Mouse (Mus musculus) kidney, postnatal 0 days (tissue): Measurements from ENCODE around the gene Uspl1. TPM values are rescaled to one million over a fixed set of nuclear protein-coding genes. Genes with fewer than 3 reads are reported as not detected.

ENCODE experiments used
- ATAC-seq: fragments of 200-750 bp; cut with Nextera tagmentation; replicated peaks from 2 replicates; pipeline ENCODE4 v1.8.0; 2017; ENCODE audit warnings: low read depth, moderate number of reproducible peaks, moderate TSS enrichment, moderate library complexity; ENCODE audit not compliant: low FRiP score
- DNase-seq: peaks from one replicate; pipeline ENCODE4 v3.0.0-alpha.2; 2016; ENCODE audit warnings: low spot score
- H3K27ac ChIP-seq: fragments of 300-500 bp; sonication (generic); 2 replicates; pipeline ENCODE4 v1.5.1; 2014; ENCODE audit warnings: mild to moderate bottlenecking
- H3K27me3 ChIP-seq: fragments of 300-500 bp; sonication (generic); 2 replicates; pipeline ENCODE4 v1.6.1; 2014; ENCODE audit warnings: low read length, mixed read lengths; ENCODE audit not compliant: insufficient read depth
- H3K36me3 ChIP-seq: fragments of 300-500 bp; sonication (generic); 2 replicates; pipeline ENCODE4 v1.6.1; 2014; ENCODE audit warnings: low read length, mixed read lengths; ENCODE audit not compliant: insufficient read depth
- H3K4me1 ChIP-seq: fragments of 300-500 bp; sonication (generic); replicated peaks from 2 replicates; pipeline ENCODE4 v1.6.1; 2014; ENCODE audit warnings: antibody characterized with exemption, low read length, mixed read lengths; ENCODE audit not compliant: insufficient read depth
- H3K4me2 ChIP-seq: fragments of 300-500 bp; sonication (generic); 2 replicates; pipeline ENCODE4 v1.6.1; 2014; ENCODE audit warnings: mild to moderate bottlenecking, low read length, moderate library complexity, mixed read lengths
- H3K4me3 ChIP-seq: fragments of 300-500 bp; sonication (generic); replicated peaks from 2 replicates; pipeline ENCODE4 v1.5.1; 2014; ENCODE audit warnings: low read depth, low read length
- H3K9ac ChIP-seq: fragments of 300-500 bp; sonication (generic); 2 replicates; pipeline ENCODE4 v1.6.1; 2014; ENCODE audit warnings: low read depth, low read length
- H3K9me3 ChIP-seq: fragments of 300-500 bp; sonication (generic); replicated peaks from 2 replicates; pipeline ENCODE4 v1.6.1; 2016; ENCODE audit warnings: low read length, inconsistent platforms, mixed read lengths
- CTCF ChIP-seq: IDR thresholded peaks from 2 replicates; pipeline ENCODE4 v1.5.1; 2016; ENCODE audit warnings: antibody characterized with exemption, low read depth, mild to moderate bottlenecking, moderate library complexity
- WGBS: fragments of 180-500 bp; shearing (Covaris S2); extraction: QIAGEN DNeasy Blood & Tissue Kit; methylation state at CpG from one replicate; pipeline ENCODE4 v1.1.7; 2014; 5-methylcytosine and 5-hydroxymethylcytosine counted together
- polyA plus RNA-seq: library from polyadenylated mRNA; unstranded; fragments of >200 nt; fragmentation: Nextera tagmentation; extraction: Ambion mirVana; gene quantifications from 2 replicates; pipeline ENCODE4 v1.2.1, GENCODE M21; 2015

Gene Uspl1
- polyA plus RNA-seq, 1 experiment from 2014 or later: 29.2 TPM

DNA sequence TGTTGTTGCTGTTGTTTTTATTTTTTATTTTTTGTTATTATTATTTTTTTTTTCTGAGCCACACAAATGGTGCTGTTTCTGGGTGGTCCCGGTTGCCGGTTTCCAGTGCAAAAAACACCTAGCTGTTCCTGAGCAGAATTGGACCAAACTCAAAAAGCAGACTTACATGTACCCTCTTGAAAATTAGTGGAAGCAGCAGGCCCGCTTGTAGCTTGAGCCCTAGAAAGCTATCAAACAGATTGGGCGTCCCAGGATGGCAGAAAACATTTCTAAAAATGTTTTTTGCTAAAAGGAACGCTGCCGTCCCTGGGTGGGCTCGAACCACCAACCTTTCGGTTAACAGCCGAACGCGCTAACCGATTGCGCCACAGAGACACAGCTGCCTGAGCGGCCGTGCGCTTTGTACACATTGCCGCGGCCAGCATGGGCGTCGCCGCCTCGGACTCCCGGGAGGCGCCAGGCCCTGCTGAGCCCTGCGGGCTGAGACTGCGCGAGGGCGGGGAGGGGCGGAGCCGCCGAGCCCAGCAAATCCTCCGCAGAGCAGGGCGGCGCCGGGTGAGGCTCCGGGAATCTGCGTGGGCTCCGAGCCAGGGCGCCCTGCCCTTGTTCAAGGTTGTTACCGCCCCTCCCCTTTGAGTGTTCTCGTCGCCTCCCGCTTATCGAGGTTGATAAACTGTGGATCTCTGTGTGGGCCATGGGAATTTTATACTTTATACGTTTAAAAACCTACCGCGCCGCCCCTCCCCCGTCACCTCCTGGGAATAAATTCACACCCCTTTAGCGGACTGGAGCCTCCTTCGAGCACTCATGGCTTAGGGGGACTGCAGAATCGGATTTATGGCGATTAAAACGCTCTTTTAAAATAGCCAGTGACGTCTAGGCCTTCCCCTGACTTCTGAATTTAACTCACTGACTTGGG lies 44.8 kb downstream of the Uspl1 start:
- Histone ChIP-seq H3K9ac (peak overlapping the region; percentile 59; the same call in 1 of the 2 replicates), H3K27ac (peak overlapping the region; percentile 93), H3K4me1 (no peaks in the 10 kb centered on the region), H3K9me3 (no peaks in the 10 kb centered on the region), H3K36me3 (no peaks in the 10 kb centered on the region), H3K4me2 (peak overlapping the region; percentile 59), H3K27me3 (no peaks in the 10 kb centered on the region), H3K4me3 (peak overlapping the region; percentile 41)
- TF ChIP-seq CTCF: 0 out of 2 replicates have a peak, but pooled peaks have one; percentile 8
- peak; percentile 100 for ATAC-seq
- peak; percentile 98 for DNase-seq
- WGBS: 2% methylated on average over 55 of the region's 55 CpGs

DNA sequence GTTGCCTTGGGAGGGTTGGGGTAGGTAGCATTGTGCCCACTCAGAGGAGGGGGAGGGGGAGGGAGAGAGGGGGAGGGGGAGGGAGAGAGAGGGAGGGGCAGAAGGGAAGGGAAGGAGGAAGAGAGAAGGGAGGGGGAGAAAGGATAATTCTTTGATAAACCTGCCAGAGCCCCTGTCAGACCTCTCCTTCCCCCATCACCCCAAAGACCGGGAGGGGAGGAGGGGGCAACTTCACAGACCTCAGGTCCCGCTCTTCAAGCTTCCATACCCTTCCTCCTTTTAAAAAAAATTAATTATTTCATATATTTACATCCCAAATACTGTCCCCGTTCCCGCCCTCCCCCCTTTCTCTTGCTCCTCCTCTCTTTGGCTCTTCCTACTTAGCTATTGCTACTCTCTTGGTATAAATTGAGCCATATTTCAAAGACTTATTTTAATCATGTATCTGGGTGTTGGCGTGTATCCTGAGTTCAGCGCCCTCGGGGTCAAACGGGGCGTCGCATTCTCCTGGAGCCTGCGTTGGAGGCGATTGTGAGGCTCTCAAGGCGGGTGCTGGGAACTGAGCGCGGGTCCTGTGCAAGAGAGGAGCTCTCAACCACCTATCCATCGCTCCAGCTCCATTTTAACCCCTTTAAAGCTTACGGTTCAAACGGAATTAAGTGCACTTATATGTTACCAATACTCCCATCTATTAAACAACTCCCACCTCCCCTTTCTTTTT lies 45.6 kb downstream of the Uspl1 start:
- no peak for ATAC-seq
- 79% methylated on average over 18 of the region's 18 CpGs for WGBS
- no peak for TF ChIP-seq CTCF

DNA sequence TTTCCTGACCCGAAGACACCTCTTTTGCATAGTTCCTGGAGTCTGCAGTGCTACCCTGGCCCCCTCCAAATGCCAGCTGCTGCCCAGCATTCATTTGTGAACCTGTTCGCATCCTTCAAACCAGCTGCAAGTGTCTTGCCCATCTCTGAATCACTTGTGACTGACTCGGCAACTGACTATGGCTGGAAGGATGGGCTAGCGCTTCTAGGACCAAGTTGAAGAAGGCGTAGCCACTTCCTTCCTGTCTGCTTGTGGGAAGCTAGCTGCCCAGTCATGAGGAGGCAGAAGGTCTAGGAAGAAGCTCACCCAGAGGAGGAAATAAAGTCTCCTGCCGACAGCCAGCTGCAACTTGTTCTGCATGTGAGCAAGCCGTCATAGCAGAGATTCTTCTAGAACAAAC lies 50.9 kb downstream of the Uspl1 start:
- Histone ChIP-seq H3K27me3 (no peaks in the 10 kb centered on the region), H3K4me1 (no peaks in the 10 kb centered on the region), H3K9ac (no peak overlapping the region), H3K4me3 (no peak overlapping the region), H3K36me3 (no peaks in the 10 kb centered on the region), H3K4me2 (no peak overlapping the region), H3K9me3 (no peaks in the 10 kb centered on the region), H3K27ac (no peak overlapping the region)
- DNase-seq (no peak), ATAC-seq (no peak)
- 76% methylated on average over 7 of the region's 7 CpGs for WGBS
- TF ChIP-seq CTCF: no peak

More for the DNA sequence above, 45.6 kb downstream of the Uspl1 start:
- Histone ChIP-seq H3K9ac (peak overlapping the region; percentile 59; the same call in 1 of the 2 replicates), H3K9me3 (no peaks in the 10 kb centered on the region), H3K27me3 (no peaks in the 10 kb centered on the region), H3K4me2 (peak overlapping the region; percentile 59), H3K4me3 (peak overlapping the region; percentile 41), H3K36me3 (no peaks in the 10 kb centered on the region), H3K4me1 (no peaks in the 10 kb centered on the region), H3K27ac (peak overlapping the region; percentile 93)
- DNase-seq: peak; percentile 18

DNA sequence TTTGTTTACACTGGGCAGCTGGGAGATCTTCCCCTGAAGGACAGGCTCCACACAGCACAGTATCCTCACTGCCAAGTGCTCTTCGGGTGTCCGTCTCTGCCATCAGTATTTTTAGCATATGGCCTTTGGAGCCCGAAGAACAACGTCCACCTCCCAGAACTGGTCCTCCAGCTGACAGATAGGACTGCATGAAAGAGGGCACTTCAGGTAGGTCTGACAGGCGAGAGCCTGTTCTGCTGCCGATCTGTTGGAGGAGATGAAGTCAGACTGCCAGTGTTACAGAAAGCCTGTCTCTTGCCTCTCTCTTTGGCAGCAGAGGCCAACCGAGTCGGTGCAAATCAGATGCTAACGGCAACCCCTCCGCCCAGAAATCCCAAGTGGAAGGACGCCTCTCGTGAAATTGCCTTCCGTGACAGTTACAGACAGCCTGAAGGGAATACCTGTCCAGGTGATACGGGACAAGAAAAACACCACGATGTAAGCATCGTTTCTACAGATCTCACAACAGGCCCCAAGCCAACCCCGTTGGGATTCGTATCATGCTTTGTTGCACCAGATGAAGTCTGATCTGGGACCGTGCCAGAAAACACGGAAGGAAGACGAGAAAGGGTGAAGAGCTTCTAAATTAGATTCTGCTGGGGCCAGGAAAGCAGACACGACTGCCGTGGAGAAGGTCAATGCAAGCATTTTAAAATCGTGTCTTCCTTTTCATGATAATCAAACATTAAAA lies 53.2 kb downstream of the Uspl1 start:
- Histone ChIP-seq H3K4me2 (no peak overlapping the region), H3K9me3 (no peaks in the 10 kb centered on the region), H3K27ac (no peak overlapping the region), H3K4me1 (no peaks in the 10 kb centered on the region), H3K27me3 (no peaks in the 10 kb centered on the region), H3K9ac (no peak overlapping the region), H3K4me3 (no peak overlapping the region), H3K36me3 (no peaks in the 10 kb centered on the region)
- DNase-seq: no peak
- no peak for TF ChIP-seq CTCF
- 77% methylated on average over 24 of the region's 24 CpGs for WGBS
- no peak for ATAC-seq

DNA sequence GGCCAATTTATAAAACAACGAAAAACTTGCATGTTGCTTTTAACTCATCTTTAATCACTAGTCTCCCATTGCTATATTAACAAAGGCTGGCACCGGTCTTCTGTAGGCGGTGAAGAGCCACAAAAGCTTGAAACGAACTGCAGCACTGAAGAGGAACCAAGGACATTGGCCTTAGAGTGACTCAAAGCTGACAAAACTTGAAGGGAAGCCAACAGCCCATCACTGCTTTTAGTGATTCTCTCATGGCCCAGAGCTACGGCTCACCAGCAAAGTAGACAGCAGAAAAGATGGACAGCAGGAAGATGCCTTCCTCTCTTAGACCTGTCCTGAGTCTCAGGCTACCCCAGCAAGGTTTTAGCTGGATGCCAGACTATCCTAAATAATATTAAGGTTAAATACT lies 58.3 kb downstream of the Uspl1 start:
- WGBS: 88% methylated on average over 5 of the region's 5 CpGs
- Histone ChIP-seq H3K36me3 (no peaks in the 10 kb centered on the region), H3K4me2 (no peak overlapping the region), H3K27ac (no peak overlapping the region), H3K9me3 (no peaks in the 10 kb centered on the region), H3K27me3 (no peaks in the 10 kb centered on the region), H3K4me1 (0 out of 2 replicates have a peak, but pooled peaks cover 6% of the 10 kb centered on the region), H3K9ac (no peak overlapping the region), H3K4me3 (no peak overlapping the region)
- ATAC-seq (no peak), DNase-seq (no peak)
- no peak for TF ChIP-seq CTCF

DNA sequence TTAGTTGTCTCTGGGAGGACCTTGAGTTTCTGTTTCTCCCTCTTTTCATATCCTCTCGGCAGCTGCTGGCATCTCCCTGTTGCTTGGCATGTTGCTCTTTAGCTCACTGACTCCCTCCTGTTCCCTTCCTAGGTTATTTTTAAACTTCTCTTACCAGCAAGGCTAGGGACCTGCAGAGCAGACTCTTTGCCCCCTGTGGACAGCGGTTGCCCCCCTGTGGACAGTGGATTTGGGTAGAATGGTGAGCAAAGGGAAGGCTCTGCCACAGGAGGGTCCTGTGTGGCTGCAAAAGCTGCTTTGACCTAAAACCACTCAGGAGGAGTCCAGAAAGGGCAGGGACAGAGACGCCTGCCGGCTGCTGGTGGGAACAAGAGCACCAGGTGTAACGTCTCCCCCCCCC lies 58.9 kb downstream of the Uspl1 start:
- no peaks in the 10 kb centered on the region for H3K27me3 ChIP-seq
- H3K4me2 ChIP-seq: no peak overlapping the region
- H3K27ac ChIP-seq: no peak overlapping the region
- WGBS: 62% methylated on average over 4 of the region's 5 CpGs
- ATAC-seq (no peak), DNase-seq (no peak)
- no peaks in the 10 kb centered on the region for H3K36me3 ChIP-seq
- no peaks in the 10 kb centered on the region for H3K9me3 ChIP-seq
- no peak for TF ChIP-seq CTCF
- H3K4me1 ChIP-seq: 0 out of 2 replicates have a peak, but pooled peaks cover 6% of the 10 kb centered on the region
- H3K9ac ChIP-seq: no peak overlapping the region
- H3K4me3 ChIP-seq: no peak overlapping the region
